In genomic region chr3:18624381-18625145, GRCm38 (mm10) we compare ENCODE assay signal across 8 mouse cellular contexts.
A peak's percentile ranks its signal among the peaks of the same experiment; 100 is the strongest.
DNase-seq lines count a peak whose midpoint lies in the region; ATAC-seq and TF ChIP-seq lines count a peak whose summit lies in the region.

No protein-coding gene starts in this region.

- peak overlapping the region; percentile 45 for H3K27ac ChIP-seq in cortical plate, adult 2 months (ENCODE audit: insufficient read depth, low read length)
- peak overlapping the region; percentile 80 for H3K27ac ChIP-seq in heart, embryonic 10.5 days
- H3K27ac ChIP-seq in kidney, embryonic 14.5 days (ENCODE audit: low read depth, low read length) = peak overlapping the region; percentile 63
- H3K27ac ChIP-seq in lung, embryonic 15.5 days = peak overlapping the region; percentile 80

- no peak overlapping the region for H3K4me3 ChIP-seq in cortical plate, adult 2 months (ENCODE audit: insufficient read depth, low read length)
- peak overlapping the region; percentile 58 for H3K4me3 ChIP-seq in heart, embryonic 10.5 days
- peak overlapping the region; percentile 29; the same call in 1 of the 2 replicates for H3K4me3 ChIP-seq in kidney, embryonic 14.5 days (ENCODE audit: low read length)
- H3K4me3 ChIP-seq in lung, embryonic 15.5 days = peak overlapping the region; percentile 30

- ATAC-seq in kidney, embryonic 14.5 days (ENCODE audit: low FRiP score, low TSS enrichment) = peak; percentile 51; the same call in 1 of the 2 replicates
- peak; percentile 37; the same call in 1 of the 2 replicates for ATAC-seq in lung, embryonic 15.5 days (ENCODE audit: borderline replicate concordance, extremely low read depth, low FRiP score, low TSS enrichment)

- TF ChIP-seq POLR2A in cortical plate, adult 2 months (IDR thresholded peaks at IDR 0.05; ENCODE audit: extremely low read depth, insufficient read depth, low read length) = no peak

- no peaks in the 10 kb centered on the region; the same call in 1 of the 2 replicates for H3K4me1 ChIP-seq in cortical plate, adult 2 months (ENCODE audit: control insufficient read depth, insufficient read depth, low read length)
- peaks cover 12% of the 10 kb centered on the region for H3K4me1 ChIP-seq in heart, embryonic 10.5 days
- H3K4me1 ChIP-seq in kidney, embryonic 14.5 days (ENCODE audit: control insufficient read depth, insufficient read depth, low read length) = peaks cover 13% of the 10 kb centered on the region; the same call in 1 of the 2 replicates
- H3K4me1 ChIP-seq in lung, embryonic 15.5 days = peaks cover 29% of the 10 kb centered on the region

- H3K27me3 ChIP-seq in heart, embryonic 10.5 days (ENCODE audit: insufficient read depth, poor library complexity, severe bottlenecking) = no peaks in the 10 kb centered on the region; the same call in 1 of the 2 replicates
- H3K27me3 ChIP-seq in kidney, embryonic 14.5 days (ENCODE audit: control insufficient read depth, insufficient read depth, low read length) = no peaks in the 10 kb centered on the region
- H3K27me3 ChIP-seq in lung, embryonic 15.5 days = no peaks in the 10 kb centered on the region

- DNase-seq in cerebellum, adult 9-11 months = peak; percentile 20
- no peak for DNase-seq in cerebellum, adult 11 months
- DNase-seq in heart, embryonic 10.5 days (ENCODE audit: low spot score) = no peak
- peak; percentile 55 for DNase-seq in retina, embryonic 14.5 days (ENCODE audit: low spot score)
- no peak for DNase-seq in natural killer cell, adult 2 months (ENCODE audit: low spot score in 2 of 2)

- 6% methylated on average over 10 of the region's 10 CpGs for WGBS in heart, embryonic 10.5 days
- WGBS in kidney, embryonic 14.5 days = 5% methylated on average over 10 of the region's 10 CpGs
- WGBS in lung, embryonic 15.5 days = 6% methylated on average over 10 of the region's 10 CpGs

- peak overlapping the region; percentile 47; the same call in 1 of the 2 replicates for H3K9ac ChIP-seq in kidney, embryonic 14.5 days (ENCODE audit: low read depth, low read length)
- H3K9ac ChIP-seq in lung, embryonic 15.5 days = 0 out of 2 replicates have a peak overlapping the region, but pooled peaks have one; percentile 11

- no peaks in the 10 kb centered on the region for H3K36me3 ChIP-seq in heart, embryonic 10.5 days
- H3K36me3 ChIP-seq in kidney, embryonic 14.5 days (ENCODE audit: control insufficient read depth, insufficient read depth, low read length) = no peaks in the 10 kb centered on the region
- no peaks in the 10 kb centered on the region for H3K36me3 ChIP-seq in lung, embryonic 15.5 days

- no peaks in the 10 kb centered on the region for H3K9me3 ChIP-seq in heart, embryonic 10.5 days
- no peaks in the 10 kb centered on the region for H3K9me3 ChIP-seq in kidney, embryonic 14.5 days (ENCODE audit: control insufficient read depth, low read length)
- H3K9me3 ChIP-seq in lung, embryonic 15.5 days = no peaks in the 10 kb centered on the region

- TF ChIP-seq CTCF in cortical plate, adult 2 months (IDR thresholded peaks at IDR 0.05; ENCODE audit: extremely low read depth, insufficient read depth, low read length) = no peak

- H3K4me2 ChIP-seq in kidney, embryonic 14.5 days (replicated peaks; ENCODE audit: low read depth, low read length) = peak overlapping the region; percentile 40
- peak overlapping the region; percentile 49 for H3K4me2 ChIP-seq in lung, embryonic 15.5 days

Comparison
In these comparisons a context has a peak if more than half of its experiments do, and no peak if none do; other contexts are left out.
1. DNase-seq: peak in cerebellum, adult 9-11 months (single experiment) and retina, embryonic 14.5 days (single experiment); none in cerebellum, adult 11 months (single experiment), heart, embryonic 10.5 days (single experiment) and natural killer cell, adult 2 months (0 of 2).
2. Peak in every context shown above with its lines, with median percentiles within 50 percentile points of each other: H3K27ac ChIP-seq.